In the genomic region with DNA sequence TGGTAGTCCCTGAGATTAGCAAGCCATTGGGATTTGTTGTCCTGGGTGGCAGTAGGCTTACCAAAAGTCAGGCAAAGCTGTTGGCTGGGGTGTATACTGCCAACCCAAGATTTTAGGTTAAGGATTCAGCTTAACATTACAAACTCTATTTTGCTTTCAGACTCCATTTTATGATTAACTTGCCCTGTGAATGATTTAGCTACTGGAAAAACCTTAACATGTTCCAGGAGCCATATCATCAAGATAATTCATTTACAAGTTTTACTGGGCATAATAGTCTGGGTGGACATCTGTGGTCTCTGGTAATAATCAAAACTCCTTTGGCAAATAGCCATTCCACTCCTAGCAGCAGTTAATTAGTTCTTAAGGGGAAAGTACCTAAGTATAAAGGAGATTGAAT, we compare ENCODE assay signal across 29 mouse cellular contexts. TPM values are rescaled to one million over a fixed set of nuclear protein-coding genes. Genes with fewer than 3 reads are reported as not detected.
"Had no signal": no experiment of that assay in that cellular context is flagged by ENCODE, and none has a peak within 500 bp of the region (broad histone marks: within the 10 kb centered on the region; RNA-seq: fewer than 3 reads in every experiment).

No protein-coding gene starts in this region.

- H3K4me3 ChIP-seq: gastrocnemius, adult 2 months; heart, embryonic 10.5 days; heart, embryonic 12.5 days; hindbrain, embryonic 10.5 days; hindbrain, embryonic 12.5 days; intestine, embryonic 15.5 days; layer of hippocampus, adult 2 months; left cerebral cortex, adult 2 months; limb, embryonic 10.5 days; limb, embryonic 12.5 days; liver, embryonic 13.5 days; liver, embryonic 15.5 days had no signal

- H3K9ac ChIP-seq: heart, embryonic 12.5 days; hindbrain, embryonic 12.5 days; hindbrain, embryonic 14.5 days; intestine, embryonic 15.5 days; limb, embryonic 12.5 days; liver, embryonic 13.5 days; liver, embryonic 15.5 days; liver, postnatal 0 days had no signal

- H3K27me3 ChIP-seq: heart, embryonic 12.5 days; hindbrain, embryonic 12.5 days; intestine, embryonic 15.5 days; limb, embryonic 12.5 days; liver, embryonic 13.5 days; liver, embryonic 15.5 days had no signal

- DNase-seq: gastrocnemius, adult 2 months; gastrocnemius, postnatal 10 days; gastrocnemius, postnatal 25 days; heart, adult 18-20 months; heart, postnatal 10 days; heart, postnatal 4 days; liver; liver, embryonic 13.5 days; liver, postnatal 0 days had no signal

- ATAC-seq: hindbrain, embryonic 16.5 days; inflammation-experienced regulatory T-cells, adult 6 months; intestine, embryonic 15.5 days; intestine, postnatal 0 days; liver, postnatal 0 days had no signal

- H3K9me3 ChIP-seq: heart, embryonic 10.5 days; heart, embryonic 12.5 days; intestine, embryonic 15.5 days; liver, embryonic 15.5 days had no signal

- H3K27ac ChIP-seq: gastrocnemius, adult 2 months; heart, embryonic 10.5 days; hindbrain, embryonic 10.5 days; hindbrain, embryonic 12.5 days; hindbrain, embryonic 14.5 days; intestine, embryonic 15.5 days; kidney, postnatal 0 days; layer of hippocampus, adult 2 months; left cerebral cortex, adult 2 months; limb, embryonic 10.5 days; limb, embryonic 12.5 days; liver, embryonic 13.5 days; liver, embryonic 15.5 days had no signal

- H3K4me2 ChIP-seq: heart, embryonic 12.5 days; hindbrain, embryonic 12.5 days; hindbrain, embryonic 14.5 days; intestine, embryonic 15.5 days; limb, embryonic 12.5 days; liver, embryonic 11.5 days; liver, embryonic 13.5 days; liver, embryonic 15.5 days had no signal

- H3K4me1 ChIP-seq: heart, embryonic 10.5 days; heart, embryonic 12.5 days; hindbrain, embryonic 10.5 days; hindbrain, embryonic 12.5 days; intestine, embryonic 15.5 days; limb, embryonic 10.5 days; limb, embryonic 12.5 days; liver, embryonic 13.5 days; liver, embryonic 15.5 days had no signal

- H3K36me3 ChIP-seq: heart, embryonic 10.5 days; heart, embryonic 12.5 days; hindbrain, embryonic 10.5 days; hindbrain, embryonic 12.5 days; intestine, embryonic 15.5 days; limb, embryonic 10.5 days; limb, embryonic 12.5 days; liver, embryonic 13.5 days; liver, embryonic 15.5 days had no signal

RNA-seq across cellular contexts. Expression of gene D730048I06Rik, which starts 8.2 kb away (rescaled TPM):
- polyA plus RNA-seq: frontal cortex, adult 2 months; heart, embryonic 10.5 days; heart, embryonic 12.5 days; heart, embryonic 14.5 days; heart, embryonic 16.5 days; hindbrain, embryonic 10.5 days; hindbrain, embryonic 12.5 days; hindbrain, embryonic 14.5 days; hindbrain, embryonic 16.5 days; inflammation-experienced regulatory T-cells, adult 6 months; intestine, embryonic 15.5 days; intestine, postnatal 0 days; limb, embryonic 10.5 days; limb, embryonic 12.5 days; limb, embryonic 14.5 days; liver, embryonic 11.5 days; liver, embryonic 13.5 days; liver, embryonic 15.5 days; liver, postnatal 0 days had no signal

RNA-seq across cellular contexts. Expression of gene Gm27235, which starts 8.2 kb away (rescaled TPM):
- polyA plus RNA-seq: frontal cortex, adult 2 months; heart, embryonic 10.5 days; heart, embryonic 12.5 days; heart, embryonic 14.5 days; heart, embryonic 16.5 days; hindbrain, embryonic 10.5 days; hindbrain, embryonic 12.5 days; hindbrain, embryonic 14.5 days; hindbrain, embryonic 16.5 days; inflammation-experienced regulatory T-cells, adult 6 months; intestine, embryonic 15.5 days; intestine, postnatal 0 days; kidney, postnatal 0 days; limb, embryonic 10.5 days; limb, embryonic 12.5 days; limb, embryonic 14.5 days; liver, embryonic 11.5 days; liver, embryonic 13.5 days; liver, embryonic 15.5 days; liver, postnatal 0 days had no signal

RNA-seq across cellular contexts. Expression of gene Gm17727, which starts 20.2 kb away (rescaled TPM):
- polyA plus RNA-seq: frontal cortex, adult 2 months; heart, embryonic 10.5 days; heart, embryonic 12.5 days; heart, embryonic 14.5 days; heart, embryonic 16.5 days; hindbrain, embryonic 10.5 days; hindbrain, embryonic 12.5 days; hindbrain, embryonic 14.5 days; hindbrain, embryonic 16.5 days; inflammation-experienced regulatory T-cells, adult 6 months; intestine, embryonic 15.5 days; intestine, postnatal 0 days; kidney, postnatal 0 days; limb, embryonic 10.5 days; limb, embryonic 12.5 days; limb, embryonic 14.5 days; liver, embryonic 11.5 days; liver, embryonic 13.5 days; liver, embryonic 15.5 days; liver, postnatal 0 days had no signal

RNA-seq across cellular contexts. Expression of gene 9230110F15Rik, which starts 45.8 kb away (rescaled TPM):
- polyA plus RNA-seq: frontal cortex, adult 2 months; heart, embryonic 10.5 days; heart, embryonic 12.5 days; heart, embryonic 14.5 days; heart, embryonic 16.5 days; hindbrain, embryonic 10.5 days; hindbrain, embryonic 12.5 days; hindbrain, embryonic 14.5 days; hindbrain, embryonic 16.5 days; inflammation-experienced regulatory T-cells, adult 6 months; intestine, embryonic 15.5 days; intestine, postnatal 0 days; kidney, postnatal 0 days; limb, embryonic 10.5 days; limb, embryonic 12.5 days; limb, embryonic 14.5 days; liver, embryonic 11.5 days; liver, embryonic 13.5 days; liver, embryonic 15.5 days; liver, postnatal 0 days had no signal

RNA-seq across cellular contexts. Expression of gene Gm17677, which starts 57.3 kb away (rescaled TPM):
- polyA plus RNA-seq: frontal cortex, adult 2 months; heart, embryonic 10.5 days; heart, embryonic 12.5 days; heart, embryonic 14.5 days; heart, embryonic 16.5 days; hindbrain, embryonic 10.5 days; hindbrain, embryonic 12.5 days; hindbrain, embryonic 14.5 days; hindbrain, embryonic 16.5 days; inflammation-experienced regulatory T-cells, adult 6 months; intestine, embryonic 15.5 days; intestine, postnatal 0 days; kidney, postnatal 0 days; limb, embryonic 10.5 days; limb, embryonic 12.5 days; limb, embryonic 14.5 days; liver, embryonic 11.5 days; liver, embryonic 13.5 days; liver, embryonic 15.5 days; liver, postnatal 0 days had no signal
